Mouse (Mus musculus): ENCODE measurements around the gene Zfp874a. TPM values are rescaled to one million over a fixed set of nuclear protein-coding genes. Genes with fewer than 3 reads are reported as not detected.
"Not testable (repeated sequence)": the region's sequence is repeated elsewhere in the genome, so short reads cannot be mapped to it uniquely, and the experiment has no call there.

The Zfp874a gene
- polyA plus RNA-seq, 1 experiment from 2014 or later = 7.1 TPM

DNA sequence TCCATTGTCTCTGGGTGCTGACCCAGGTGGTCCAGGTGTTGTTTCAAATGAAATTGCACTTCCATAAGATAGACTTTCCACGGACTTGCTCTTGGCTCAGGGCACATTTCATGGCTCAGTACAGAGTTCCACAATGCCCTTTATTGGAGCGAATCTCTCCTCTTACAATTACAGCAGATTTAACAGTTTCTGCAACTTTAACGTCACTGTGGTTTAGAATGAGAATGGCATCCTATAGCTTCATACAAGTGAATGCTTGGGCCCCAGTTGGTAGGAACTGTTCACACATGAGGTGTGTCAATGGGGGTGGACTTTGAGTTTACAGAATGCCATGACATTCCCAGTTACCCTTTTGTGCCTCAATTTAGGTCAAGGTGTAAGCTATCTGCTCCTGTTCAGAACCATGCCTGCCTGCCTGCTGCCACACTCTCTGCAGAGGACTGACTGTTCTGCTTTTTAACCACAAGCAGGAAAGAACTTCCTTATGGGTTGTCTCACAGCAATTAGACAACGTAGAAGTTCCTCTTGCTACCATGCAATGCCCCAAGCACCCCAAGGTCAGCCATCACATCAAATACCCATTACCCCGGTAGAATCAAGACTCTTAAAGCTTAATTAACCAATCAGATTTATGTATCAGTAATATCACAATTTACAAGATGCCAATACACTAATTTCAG, 12.2 kb upstream of the Zfp874a start:
- not testable (repeated sequence) for H3K4me3 ChIP-seq (ENCODE audit: low read length); H3K9me3 ChIP-seq (ENCODE audit: control insufficient read depth, low read length); ATAC-seq; H3K4me1 ChIP-seq (ENCODE audit: control insufficient read depth, insufficient read depth, low read depth, low read length); H3K4me2 ChIP-seq (ENCODE audit: low read length); H3K36me3 ChIP-seq (ENCODE audit: control insufficient read depth, insufficient read depth, low read length); H3K9ac ChIP-seq (ENCODE audit: low read depth, low read length); H3K27me3 ChIP-seq (replicated peaks; ENCODE audit: control insufficient read depth, insufficient read depth, low read length); H3K27ac ChIP-seq (ENCODE audit: low read depth, low read length)
- 84% methylated on average over 2 of the region's 5 CpGs for WGBS

DNA sequence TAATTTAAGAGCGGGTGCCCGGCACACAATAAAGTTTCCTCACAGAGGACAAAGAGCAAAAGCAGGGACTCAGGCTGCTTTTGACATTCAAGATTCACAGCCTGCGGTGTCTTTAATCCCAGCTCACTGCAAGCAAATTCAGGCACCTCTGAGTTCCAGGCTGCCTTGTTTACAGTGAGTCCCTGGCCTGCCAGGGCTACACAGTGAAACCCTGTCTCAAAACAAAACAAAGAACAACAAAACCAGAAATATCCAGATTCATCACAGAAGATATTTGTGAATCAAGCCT, 541 bp upstream of the Zfp874a start:
- WGBS = 3% methylated on average over 3 of the region's 3 CpGs
- Histone ChIP-seq H3K27ac (ENCODE audit: low read depth, low read length) (0 out of 2 replicates have a peak overlapping the region, but pooled peaks have one; percentile 20), H3K4me2 (ENCODE audit: low read length) (peak overlapping the region; percentile 64), H3K27me3 (replicated peaks; ENCODE audit: control insufficient read depth, insufficient read depth, low read length) (no peaks in the 10 kb centered on the region), H3K9me3 (ENCODE audit: control insufficient read depth, low read length) (no peaks in the 10 kb centered on the region), H3K4me3 (ENCODE audit: low read length) (peak overlapping the region; percentile 52), H3K36me3 (ENCODE audit: control insufficient read depth, insufficient read depth, low read length) (peaks cover 3% of the 10 kb centered on the region; the same call in 1 of the 2 replicates), H3K4me1 (ENCODE audit: control insufficient read depth, insufficient read depth, low read depth, low read length) (peaks cover 2% of the 10 kb centered on the region), H3K9ac (ENCODE audit: low read depth, low read length) (peak overlapping the region; percentile 61)
- ATAC-seq = no peak; the same call in 1 of the 2 replicates

DNA sequence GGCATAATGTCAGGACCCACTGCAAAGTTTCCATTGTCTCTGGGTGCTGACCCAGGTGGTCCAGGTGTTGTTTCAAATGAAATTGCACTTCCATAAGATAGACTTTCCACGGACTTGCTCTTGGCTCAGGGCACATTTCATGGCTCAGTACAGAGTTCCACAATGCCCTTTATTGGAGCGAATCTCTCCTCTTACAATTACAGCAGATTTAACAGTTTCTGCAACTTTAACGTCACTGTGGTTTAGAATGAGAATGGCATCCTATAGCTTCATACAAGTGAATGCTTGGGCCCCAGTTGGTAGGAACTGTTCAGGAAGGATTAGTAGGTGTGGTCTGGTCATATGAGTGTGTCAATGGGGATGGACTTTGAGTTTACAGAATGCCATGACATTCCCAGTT, 14.3 kb downstream of the Zfp874a start:
- H3K4me1 ChIP-seq (ENCODE audit: control insufficient read depth, insufficient read depth, low read depth, low read length); H3K9me3 ChIP-seq (ENCODE audit: control insufficient read depth, low read length); H3K9ac ChIP-seq (ENCODE audit: low read depth, low read length); H3K4me3 ChIP-seq (ENCODE audit: low read length); H3K36me3 ChIP-seq (ENCODE audit: control insufficient read depth, insufficient read depth, low read length); H3K27ac ChIP-seq (ENCODE audit: low read depth, low read length); H3K4me2 ChIP-seq (ENCODE audit: low read length); ATAC-seq; H3K27me3 ChIP-seq (replicated peaks; ENCODE audit: control insufficient read depth, insufficient read depth, low read length): not testable (repeated sequence)
- no CpG with 5 or more reads among the region's 3 CpGs for WGBS

DNA sequence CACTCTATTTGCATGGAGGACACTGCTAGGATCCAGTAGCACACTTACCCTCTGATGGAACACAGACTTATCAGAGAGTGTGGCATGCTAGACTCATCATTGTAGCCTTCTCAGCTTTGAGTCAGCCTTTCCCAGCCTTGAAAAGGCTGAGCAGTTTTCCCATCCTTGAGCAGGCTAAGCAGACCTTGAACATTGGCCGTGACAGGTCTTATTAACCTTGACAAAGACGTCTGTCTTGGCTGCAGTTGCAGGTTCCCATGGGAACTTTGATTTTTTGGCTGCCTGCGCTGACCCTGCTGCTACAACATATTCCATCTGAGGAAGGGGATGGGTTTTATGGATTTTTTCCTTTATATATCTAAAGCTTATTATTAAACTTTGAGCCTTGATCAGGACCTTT, 23.3 kb downstream of the Zfp874a start:
- no peaks in the 10 kb centered on the region for H3K4me1 ChIP-seq (ENCODE audit: control insufficient read depth, insufficient read depth, low read depth, low read length)
- no peak overlapping the region for H3K27ac ChIP-seq (ENCODE audit: low read depth, low read length)
- no peaks in the 10 kb centered on the region for H3K27me3 ChIP-seq (replicated peaks; ENCODE audit: control insufficient read depth, insufficient read depth, low read length)
- no peak overlapping the region for H3K4me2 ChIP-seq (ENCODE audit: low read length)
- H3K9ac ChIP-seq (ENCODE audit: low read depth, low read length) = no peak overlapping the region
- no peak overlapping the region for H3K4me3 ChIP-seq (ENCODE audit: low read length)
- H3K9me3 ChIP-seq (ENCODE audit: control insufficient read depth, low read length) = no peaks in the 10 kb centered on the region
- no peaks in the 10 kb centered on the region for H3K36me3 ChIP-seq (ENCODE audit: control insufficient read depth, insufficient read depth, low read length)
- WGBS = 64% methylated on average over 3 of the region's 3 CpGs
- ATAC-seq = no peak

DNA sequence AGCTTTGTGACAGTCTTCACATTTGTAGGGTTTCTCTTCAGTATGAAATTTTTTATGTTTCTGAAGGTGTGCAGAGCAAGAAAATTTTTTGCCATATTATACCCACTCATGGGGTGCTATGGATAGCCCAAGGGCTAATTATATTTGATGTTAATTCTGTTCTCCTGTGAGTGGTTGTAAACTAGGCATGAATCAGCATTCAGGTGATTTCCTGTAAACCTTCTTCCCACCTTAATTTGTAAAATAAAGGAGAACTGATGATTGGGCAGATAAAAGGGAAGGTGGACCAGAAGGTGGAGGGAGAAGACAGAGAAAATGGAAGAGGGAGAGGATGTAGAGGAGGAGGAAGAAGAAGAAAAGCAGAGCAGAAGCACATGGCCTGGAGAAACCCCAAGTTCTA, 25.7 kb downstream of the Zfp874a start:
- H3K4me3 ChIP-seq (ENCODE audit: low read length); H3K27ac ChIP-seq (ENCODE audit: low read depth, low read length); ATAC-seq; H3K4me1 ChIP-seq (ENCODE audit: control insufficient read depth, insufficient read depth, low read depth, low read length); H3K9me3 ChIP-seq (ENCODE audit: control insufficient read depth, low read length); H3K27me3 ChIP-seq (replicated peaks; ENCODE audit: control insufficient read depth, insufficient read depth, low read length); H3K4me2 ChIP-seq (ENCODE audit: low read length); H3K9ac ChIP-seq (ENCODE audit: low read depth, low read length); H3K36me3 ChIP-seq (ENCODE audit: control insufficient read depth, insufficient read depth, low read length): not testable (repeated sequence)

DNA sequence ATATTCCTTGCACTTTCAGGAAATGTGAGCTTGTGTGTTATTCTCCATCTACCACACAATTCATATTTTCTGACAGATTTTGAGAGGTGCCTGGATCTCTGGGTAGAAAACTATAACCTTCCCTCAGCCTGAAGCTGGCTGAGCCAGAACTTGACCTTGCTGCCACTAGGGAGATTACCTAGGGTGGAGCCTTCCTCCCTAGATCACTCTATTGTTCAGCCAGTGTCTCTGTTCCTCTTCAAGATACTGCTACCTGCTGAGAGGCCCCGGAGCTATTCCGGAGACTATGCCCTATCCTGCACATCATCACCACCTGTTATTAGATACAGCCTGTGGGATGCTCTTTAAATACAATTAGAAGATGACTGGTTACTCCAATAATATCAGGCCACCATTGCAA, 28.9 kb downstream of the Zfp874a start:
- WGBS = 83% methylated on average over 2 of the region's 2 CpGs
- H3K9me3 ChIP-seq (ENCODE audit: control insufficient read depth, low read length); H3K27me3 ChIP-seq (replicated peaks; ENCODE audit: control insufficient read depth, insufficient read depth, low read length); H3K9ac ChIP-seq (ENCODE audit: low read depth, low read length); H3K4me1 ChIP-seq (ENCODE audit: control insufficient read depth, insufficient read depth, low read depth, low read length); H3K4me2 ChIP-seq (ENCODE audit: low read length); H3K4me3 ChIP-seq (ENCODE audit: low read length); H3K27ac ChIP-seq (ENCODE audit: low read depth, low read length); H3K36me3 ChIP-seq (ENCODE audit: control insufficient read depth, insufficient read depth, low read length); ATAC-seq: not testable (repeated sequence)

DNA sequence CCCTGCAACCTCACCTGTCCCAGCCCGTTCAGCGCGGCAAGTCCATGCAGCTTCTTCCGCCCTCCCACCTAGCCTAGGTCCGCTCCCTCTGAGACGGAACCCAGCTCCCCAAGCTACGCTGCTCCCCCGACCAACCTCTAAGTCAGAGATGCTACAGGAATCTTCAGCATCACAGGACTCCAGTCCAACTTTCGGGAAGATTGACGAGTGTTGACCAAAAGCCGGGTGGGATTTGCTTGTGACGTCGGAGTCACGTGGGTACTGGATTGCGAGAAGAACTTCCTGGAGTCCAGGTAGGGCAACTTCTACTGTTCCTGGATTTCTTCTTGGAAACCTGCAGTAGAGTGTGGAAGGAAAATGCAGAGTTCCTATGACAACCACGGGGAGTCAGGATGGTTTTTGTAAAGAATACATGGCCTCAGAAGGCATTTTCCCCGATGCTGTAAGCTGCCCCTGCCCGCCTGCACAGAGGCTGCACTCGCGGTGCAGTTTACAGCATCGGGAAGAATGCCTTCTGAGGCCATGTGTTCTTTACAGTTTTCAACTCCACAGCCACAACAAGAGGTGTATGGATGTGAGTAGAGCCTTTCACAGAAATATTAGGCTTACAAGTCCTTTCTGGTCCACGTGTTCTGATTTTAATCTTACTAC, 30.1 kb downstream of the Zfp874a start, which contains the start of gene Zfp459:
Gene Zfp459, minus strand, starts transcription at position 212 of the 651 bp plus-strand sequence.
- Histone ChIP-seq H3K36me3 (ENCODE audit: control insufficient read depth, insufficient read depth, low read length) (no peaks in the 10 kb centered on the region), H3K9ac (ENCODE audit: low read depth, low read length) (peak within 1 kb of the TSS; percentile 70), H3K9me3 (ENCODE audit: control insufficient read depth, low read length) (no peaks in the 10 kb centered on the region), H3K27me3 (replicated peaks; ENCODE audit: control insufficient read depth, insufficient read depth, low read length) (no peaks in the 10 kb centered on the region; the same call in 1 of the 2 replicates), H3K4me2 (ENCODE audit: low read length) (peak within 1 kb of the TSS; percentile 90), H3K4me1 (ENCODE audit: control insufficient read depth, insufficient read depth, low read depth, low read length) (peaks cover 9% of the 10 kb centered on the region), H3K4me3 (ENCODE audit: low read length) (peak within 1 kb of the TSS; percentile 76), H3K27ac (ENCODE audit: low read depth, low read length) (no peak within 1 kb of the TSS)
- 2% methylated on average over 22 of the region's 22 CpGs for WGBS
- peak; percentile 93 for ATAC-seq

DNA sequence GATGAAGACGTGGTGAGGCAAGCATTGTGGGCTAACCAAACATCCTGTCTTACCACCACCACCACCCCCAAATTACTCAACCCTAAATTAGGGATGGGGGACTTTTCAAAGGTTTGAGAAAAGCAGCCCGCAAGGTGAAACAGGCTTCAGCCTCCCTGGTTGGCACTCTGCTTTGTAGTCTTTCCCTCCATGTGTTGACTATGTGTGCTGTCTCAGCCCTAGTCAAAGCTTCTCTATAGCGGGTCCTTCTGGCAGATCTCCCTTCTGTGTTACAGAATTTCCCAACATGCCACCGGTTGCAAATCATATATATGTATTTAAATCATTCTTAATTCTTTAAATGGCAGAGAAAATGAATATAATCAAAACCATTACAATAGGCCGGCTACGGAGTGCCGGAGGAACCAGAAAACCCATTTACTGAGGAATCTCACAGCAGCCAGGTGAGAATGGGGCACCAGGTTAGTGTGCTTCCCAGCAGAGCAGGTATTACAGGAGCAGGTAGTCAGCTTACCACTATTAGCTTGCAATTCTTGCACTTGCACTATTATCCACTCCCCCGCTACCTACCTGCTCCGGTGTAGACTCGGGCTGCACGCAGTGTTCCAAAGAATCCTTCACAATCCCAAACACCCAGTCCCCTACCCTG, 30.7 kb downstream of the Zfp874a start:
- peak overlapping the region; percentile 76 for H3K4me3 ChIP-seq (ENCODE audit: low read length)
- peak overlapping the region; percentile 90 for H3K4me2 ChIP-seq (ENCODE audit: low read length)
- H3K27ac ChIP-seq (ENCODE audit: low read depth, low read length) = no peak overlapping the region
- no peaks in the 10 kb centered on the region for H3K9me3 ChIP-seq (ENCODE audit: control insufficient read depth, low read length)
- H3K9ac ChIP-seq (ENCODE audit: low read depth, low read length) = peak overlapping the region; percentile 70
- ATAC-seq = peak; percentile 85
- WGBS = 32% methylated on average over 11 of the region's 11 CpGs
- H3K36me3 ChIP-seq (ENCODE audit: control insufficient read depth, insufficient read depth, low read length) = no peaks in the 10 kb centered on the region
- H3K4me1 ChIP-seq (ENCODE audit: control insufficient read depth, insufficient read depth, low read depth, low read length) = peaks cover 9% of the 10 kb centered on the region
- H3K27me3 ChIP-seq (replicated peaks; ENCODE audit: control insufficient read depth, insufficient read depth, low read length) = no peaks in the 10 kb centered on the region; the same call in 1 of the 2 replicates

DNA sequence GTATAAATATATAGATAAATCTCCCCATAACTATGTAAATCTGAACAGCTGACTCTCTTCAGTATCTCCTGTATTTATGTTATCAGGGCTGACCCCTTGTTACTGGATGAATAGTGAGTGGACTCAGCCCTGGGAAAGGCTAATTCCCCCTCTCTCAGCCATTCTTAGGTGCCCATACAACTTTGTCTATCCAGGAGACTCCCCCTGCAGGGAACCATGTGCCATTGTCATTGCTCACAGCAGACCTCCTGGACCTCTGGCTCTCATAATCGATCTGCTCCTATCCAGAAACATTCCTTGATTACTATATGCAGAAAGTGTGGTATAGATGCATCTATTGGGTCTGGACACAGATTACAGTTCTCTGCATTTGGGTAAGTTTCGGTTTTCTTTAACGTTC, 34.6 kb downstream of the Zfp874a start:
- Histone ChIP-seq H3K4me2 (ENCODE audit: low read length) (no peak overlapping the region), H3K9me3 (ENCODE audit: control insufficient read depth, low read length) (no peaks in the 10 kb centered on the region), H3K4me3 (ENCODE audit: low read length) (no peak overlapping the region), H3K4me1 (ENCODE audit: control insufficient read depth, insufficient read depth, low read depth, low read length) (peaks cover 8% of the 10 kb centered on the region), H3K36me3 (ENCODE audit: control insufficient read depth, insufficient read depth, low read length) (no peaks in the 10 kb centered on the region), H3K9ac (ENCODE audit: low read depth, low read length) (no peak overlapping the region), H3K27me3 (replicated peaks; ENCODE audit: control insufficient read depth, insufficient read depth, low read length) (no peaks in the 10 kb centered on the region), H3K27ac (ENCODE audit: low read depth, low read length) (no peak overlapping the region)
- ATAC-seq = no peak
- WGBS = 88% methylated on average over 3 of the region's 3 CpGs

Measured in hindbrain, embryonic 16.5 days (tissue).